Mouse (Mus musculus): Measurements from ENCODE around the gene Abcb1a.

- no peak for TF ChIP-seq EP300 (IDR thresholded peaks at IDR 0.05; ENCODE audit: low read depth)
- no peak for TF ChIP-seq CTCF (IDR thresholded peaks at IDR 0.05; ENCODE audit: low read depth)
These were observed 26.2 kb downstream of the Abcb1a start for GRCm38 (mm10) chr5:8686071-8686470.
